ENCODE assay signal across 20 mouse cellular contexts in genomic region chr11:4226569-4227325, GRCm38 (mm10). TPM values are rescaled to one million over a fixed set of nuclear protein-coding genes. Genes with fewer than 3 reads are reported as not detected.
"Had no signal": no experiment of that assay in that cellular context is flagged by ENCODE, and none has a peak within 500 bp of the region (broad histone marks: within the 10 kb centered on the region; RNA-seq: fewer than 3 reads in every experiment).

No protein-coding gene starts in this region.

- H3K36me3 ChIP-seq: intestine, embryonic 15.5 days; limb, embryonic 10.5 days; midbrain, embryonic 12.5 days had no signal

- H3K9me3 ChIP-seq: intestine, embryonic 15.5 days; limb, embryonic 10.5 days; megakaryocyte, embryonic 14.5 days; midbrain, embryonic 12.5 days had no signal

- H3K9ac ChIP-seq: intestine, embryonic 15.5 days; midbrain, embryonic 12.5 days had no signal

- H3K27ac ChIP-seq: intestine, embryonic 15.5 days; layer of hippocampus, adult 2 months; left cerebral cortex, adult 2 months; limb, embryonic 10.5 days; midbrain, embryonic 12.5 days had no signal

- ATAC-seq: intestine, embryonic 15.5 days; lung, postnatal 0 days had no signal

- H3K4me2 ChIP-seq: intestine, embryonic 15.5 days; midbrain, embryonic 12.5 days had no signal

- H3K27me3 ChIP-seq: intestine, embryonic 15.5 days had no signal

- DNase-seq: kidney, adult 18-20 months; kidney, postnatal 10 days; kidney, postnatal 4 days; lung, adult 2 months; lung, postnatal 4 days; right cerebral cortex, postnatal 25 days; spleen, adult 18-20 months; thymus, adult 18-20 months; thymus, postnatal 25 days had no signal

- H3K4me3 ChIP-seq: intestine, embryonic 15.5 days; layer of hippocampus, adult 2 months; left cerebral cortex, adult 2 months; limb, embryonic 10.5 days; megakaryocyte, embryonic 14.5 days; midbrain, embryonic 12.5 days had no signal

RNA-seq across cellular contexts. Expression of gene Osm, which starts 9.5 kb away (rescaled TPM):
- polyA plus RNA-seq: kidney, embryonic 14.5 days; limb, embryonic 10.5 days; midbrain, embryonic 12.5 days; stomach, embryonic 14.5 days had no signal

RNA-seq across cellular contexts. Expression of gene Lif, which starts 30.6 kb away (rescaled TPM):
- polyA plus RNA-seq: kidney, embryonic 14.5 days; midbrain, embryonic 12.5 days; midbrain, postnatal 0 days; neural tube, embryonic 14.5 days had no signal
